Mouse (Mus musculus): ENCODE data around the gene Eps15l1. TPM values are rescaled to one million over a fixed set of nuclear protein-coding genes. Genes with fewer than 3 reads are reported as not detected.

Gene Eps15l1
- 10 to 100 TPM; 63.3 to 69.5 TPM for total RNA-seq (2021)
- long read RNA-seq, experiment 1, transcript Eps15l1-201 (24 exons, 3,129 nt): major isoform, 24 of 55 reads
- long read RNA-seq, experiment 1, partial matches to known transcripts: 10 of 55 reads
- long read RNA-seq, experiment 1, other reads (novel, unspliced or antisense): 20 of 55 reads
- long read RNA-seq, experiment 2, transcript Eps15l1-201 (24 exons, 3,129 nt): major isoform, 24 of 56 reads
- long read RNA-seq, experiment 2, partial matches to known transcripts: 3 of 56 reads
- long read RNA-seq, experiment 2, other reads (novel, unspliced or antisense): 26 of 56 reads

DNA sequence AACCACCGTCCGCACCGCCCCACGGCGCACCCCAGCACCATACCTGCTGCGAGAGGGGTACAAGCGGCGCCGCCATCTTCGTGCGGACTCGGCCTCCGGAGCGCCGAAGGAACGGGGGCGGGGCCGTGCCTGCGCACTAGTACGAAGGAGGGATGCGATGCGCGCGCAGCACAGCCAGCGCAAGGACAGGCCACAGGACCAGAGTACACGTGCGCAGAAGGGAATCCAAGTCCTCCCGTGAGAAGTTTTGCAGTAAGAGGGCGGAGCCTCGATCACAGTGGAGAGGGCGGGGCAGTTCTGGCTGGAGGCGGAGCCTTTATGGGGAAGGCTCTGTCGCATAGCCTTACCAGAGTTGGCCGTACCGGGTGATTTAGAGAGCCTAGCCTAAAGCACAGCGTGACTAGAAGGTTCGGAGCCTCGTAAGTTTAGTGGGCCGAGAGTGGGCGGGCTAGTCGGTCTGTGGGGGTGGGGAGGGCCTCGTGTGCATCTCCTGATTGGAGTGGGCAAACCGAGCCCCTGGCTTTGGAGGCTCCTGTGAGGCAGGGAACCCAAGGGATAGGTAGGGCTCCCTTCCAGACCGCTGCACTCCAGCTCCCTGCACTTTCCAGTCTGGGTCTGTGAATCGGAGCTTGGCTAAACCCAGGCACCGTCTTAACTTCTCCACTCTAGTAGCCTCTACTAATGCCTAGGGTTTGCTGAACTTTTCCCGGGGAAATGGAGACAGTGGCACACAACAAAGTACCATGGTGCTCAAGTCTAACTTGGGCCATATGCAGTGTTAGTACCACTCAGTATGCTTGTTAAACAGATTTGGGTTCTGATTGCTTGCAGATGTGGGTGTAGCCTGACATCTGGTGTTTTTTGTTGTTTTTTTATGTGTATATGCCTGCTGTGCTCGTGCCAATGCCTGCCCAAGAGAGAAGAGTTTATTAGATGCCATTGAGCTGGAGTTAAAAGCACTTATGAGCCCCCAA lies at the start of gene Eps15l1:
Gene Eps15l1 (minus strand): TSS at position 99 of the 974 bp plus-strand sequence.
- DNase-seq (ENCODE audit: low spot score in 2 of 2): peak; percentile 99
- intact Hi-C loops (cut with DNase I): no loop called here

DNA sequence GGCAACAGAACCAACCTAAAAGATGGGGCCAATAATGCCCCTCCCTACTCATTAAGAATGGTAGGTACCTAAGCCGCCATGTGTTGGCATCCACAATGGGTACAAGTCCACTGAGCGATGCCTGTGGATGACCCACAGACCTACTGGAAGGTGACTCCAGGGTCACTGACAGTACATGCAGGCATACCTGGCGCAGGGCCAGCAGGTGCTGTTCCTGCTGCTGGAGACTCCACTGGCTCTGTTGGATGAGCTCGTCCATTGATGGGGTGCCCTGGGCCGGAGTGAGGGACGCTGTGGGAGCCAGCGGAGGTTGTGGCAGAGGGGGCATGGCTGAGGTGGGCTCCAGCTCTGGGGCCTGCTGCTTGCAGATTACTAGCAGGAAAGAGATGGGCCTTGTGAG lies 49.4 kb upstream of the Eps15l1 start:
- intact Hi-C loops (cut with DNase I): no loop called here
- no peak for DNase-seq (ENCODE audit: low spot score in 2 of 2)

DNA sequence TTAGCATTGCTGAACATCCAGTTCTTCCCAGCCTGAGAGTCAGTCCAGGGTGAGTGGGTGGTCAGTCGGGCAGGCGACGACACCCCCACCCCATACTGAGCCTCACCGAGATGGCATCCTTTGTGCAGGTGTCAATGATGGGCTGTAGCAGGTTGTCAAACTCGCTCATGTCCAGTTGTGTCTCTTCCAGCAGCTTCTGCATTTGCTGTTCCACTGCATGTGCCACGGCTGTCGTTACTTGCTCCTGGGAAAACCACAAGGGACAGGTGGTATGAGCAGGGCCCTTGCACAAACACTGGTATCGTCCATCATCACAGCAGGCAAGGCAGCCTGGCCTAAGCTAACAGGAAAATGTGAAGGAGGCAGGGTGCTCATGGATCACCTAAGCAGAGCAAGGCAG lies 48.7 kb upstream of the Eps15l1 start:
- DNase-seq (ENCODE audit: low spot score in 2 of 2): no peak
- intact Hi-C loops (cut with DNase I): no loop called here

DNA sequence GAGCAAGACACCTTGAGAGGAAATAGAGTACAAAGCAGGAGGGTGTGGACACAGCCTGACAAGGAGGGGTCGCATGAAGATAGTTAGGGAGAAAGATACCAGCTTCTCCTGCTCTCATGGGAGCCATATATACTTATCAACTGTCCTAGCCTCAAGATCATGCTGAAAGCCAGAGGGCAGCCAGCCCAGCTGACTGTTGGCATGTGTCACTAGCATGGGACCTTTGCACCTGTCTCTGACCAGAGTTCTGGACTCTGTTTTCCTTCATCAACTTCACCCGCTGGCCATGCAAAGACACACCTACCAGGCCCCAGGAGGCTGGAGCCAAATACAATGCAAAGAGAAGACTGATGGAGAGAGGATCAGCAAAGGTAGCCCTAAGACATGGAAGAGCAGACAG lies 48.0 kb upstream of the Eps15l1 start:
- no peak for DNase-seq (ENCODE audit: low spot score in 2 of 2)

DNA sequence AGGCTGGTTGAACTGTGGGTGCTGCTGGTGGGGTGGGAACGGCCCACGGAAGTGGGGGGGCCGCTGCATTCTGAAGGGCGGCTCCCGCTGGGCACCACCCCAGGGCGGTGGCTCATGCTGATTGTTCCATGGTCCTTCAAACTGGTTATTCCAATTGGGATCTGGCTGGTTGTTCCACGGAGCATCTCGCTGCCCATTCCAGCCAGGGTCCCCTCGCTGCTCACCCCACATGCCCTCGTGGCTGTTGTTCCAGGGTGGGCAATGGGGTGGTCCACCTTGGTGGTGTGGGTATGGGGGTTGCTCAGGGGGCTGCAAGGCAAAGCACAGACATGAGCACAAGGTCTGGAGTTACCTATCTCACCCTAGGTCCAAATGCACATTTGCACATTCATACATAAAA lies 43.0 kb upstream of the Eps15l1 start:
- intact Hi-C loops (cut with DNase I): no loop called here
- DNase-seq (ENCODE audit: low spot score in 2 of 2): no peak

More for the DNA sequence above, 48.0 kb upstream of the Eps15l1 start:
- intact Hi-C loops (cut with DNase I): no loop called here

DNA sequence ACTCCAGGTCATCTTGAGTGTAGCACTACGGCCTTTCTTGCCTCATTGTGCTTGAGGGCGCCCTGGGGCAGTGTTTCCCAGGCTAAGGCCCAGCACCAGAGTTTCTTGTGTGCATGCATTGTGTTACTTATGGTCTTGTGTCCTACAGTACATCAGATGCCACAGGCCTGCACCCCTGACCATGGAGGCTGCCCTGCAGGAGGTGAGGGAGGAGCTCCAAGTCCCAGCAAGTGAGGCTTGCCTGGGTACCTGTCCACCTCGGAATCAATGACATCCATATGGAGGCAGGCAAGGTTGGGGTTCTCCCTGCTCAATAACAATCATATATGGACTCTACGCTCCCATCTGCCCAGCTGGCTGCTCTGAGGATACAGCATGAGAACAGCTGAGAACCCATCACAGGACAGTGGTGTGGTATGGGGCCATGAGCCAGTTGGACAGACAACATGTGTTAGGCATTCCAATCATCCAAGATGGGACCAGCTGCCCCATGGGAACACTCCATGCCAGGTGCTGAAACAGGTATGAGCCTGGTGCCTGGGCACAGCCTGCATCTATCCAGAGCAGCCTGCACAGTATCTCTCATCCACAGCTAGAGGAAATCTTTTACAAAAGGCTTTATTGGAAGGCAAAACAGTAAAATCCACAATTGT lies 38.7 kb upstream of the Eps15l1 start:
- no peak for DNase-seq (ENCODE audit: low spot score in 2 of 2)
- intact Hi-C loops (cut with DNase I): no loop called here

DNA sequence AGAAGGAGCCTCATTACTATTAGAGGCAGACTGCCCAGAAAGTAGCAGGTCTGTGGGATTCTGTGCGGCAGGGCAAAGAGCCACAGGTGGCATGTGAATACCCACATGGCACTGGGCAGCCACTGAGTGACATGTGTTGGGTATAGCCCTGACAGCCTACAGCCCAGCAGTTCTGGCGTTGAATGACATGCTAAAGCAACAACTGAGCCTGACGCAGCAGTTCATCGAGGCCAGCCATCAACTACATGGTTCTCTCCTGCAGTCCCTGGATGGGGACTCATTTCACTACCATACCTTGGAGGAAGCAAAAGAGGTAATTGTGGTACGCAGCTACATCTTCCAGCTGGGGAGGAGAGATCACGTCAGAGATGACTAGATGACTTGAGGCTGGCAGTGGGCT lies 37.2 kb upstream of the Eps15l1 start:
- DNase-seq (ENCODE audit: low spot score in 2 of 2): no peak
- intact Hi-C loops (cut with DNase I): no loop called here

DNA sequence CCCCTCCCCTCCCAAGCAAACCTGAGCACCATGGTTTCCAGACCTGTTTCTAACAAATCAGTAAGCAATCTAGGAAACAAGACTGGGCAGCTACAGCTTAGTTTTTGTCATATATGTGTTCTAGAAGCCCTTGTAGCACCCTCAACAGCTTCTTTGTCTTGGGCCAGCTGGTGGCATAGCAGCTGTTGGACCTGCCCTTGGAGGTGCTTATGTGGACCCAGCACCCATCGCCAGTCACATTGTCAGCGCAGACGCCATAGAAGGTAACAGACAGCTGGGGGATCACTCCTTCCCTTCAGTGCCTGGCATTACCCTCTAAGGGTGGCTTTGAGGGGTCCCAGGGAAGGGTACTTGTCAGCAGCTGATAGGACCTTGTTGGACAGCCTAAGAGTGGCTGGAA lies 36.5 kb upstream of the Eps15l1 start:
- intact Hi-C loops (cut with DNase I): no loop called here

DNA sequence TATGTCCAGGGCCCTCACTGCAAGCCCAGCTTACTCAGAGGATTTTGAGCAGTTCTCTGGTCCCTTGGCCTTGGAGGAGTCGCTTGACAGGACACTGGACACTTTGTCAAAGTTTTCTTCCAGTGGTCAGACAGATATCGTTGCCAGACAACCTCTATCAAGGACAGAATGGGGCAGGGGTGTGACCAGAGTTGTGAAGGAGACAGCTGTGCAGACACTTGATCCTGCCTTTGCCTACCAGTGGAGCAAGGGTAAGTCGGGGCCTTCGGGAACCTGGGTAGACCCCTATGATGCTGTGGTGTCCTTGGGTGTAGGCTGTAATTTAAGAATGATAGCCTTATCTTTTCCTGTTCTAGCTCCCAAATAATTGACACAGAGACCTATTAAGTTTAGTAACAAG lies 34.1 kb upstream of the Eps15l1 start:
- no peak for DNase-seq (ENCODE audit: low spot score in 2 of 2)
- intact Hi-C loops (cut with DNase I): no loop called here

More for the DNA sequence above, 36.5 kb upstream of the Eps15l1 start:
- no peak for DNase-seq (ENCODE audit: low spot score in 2 of 2)

DNA sequence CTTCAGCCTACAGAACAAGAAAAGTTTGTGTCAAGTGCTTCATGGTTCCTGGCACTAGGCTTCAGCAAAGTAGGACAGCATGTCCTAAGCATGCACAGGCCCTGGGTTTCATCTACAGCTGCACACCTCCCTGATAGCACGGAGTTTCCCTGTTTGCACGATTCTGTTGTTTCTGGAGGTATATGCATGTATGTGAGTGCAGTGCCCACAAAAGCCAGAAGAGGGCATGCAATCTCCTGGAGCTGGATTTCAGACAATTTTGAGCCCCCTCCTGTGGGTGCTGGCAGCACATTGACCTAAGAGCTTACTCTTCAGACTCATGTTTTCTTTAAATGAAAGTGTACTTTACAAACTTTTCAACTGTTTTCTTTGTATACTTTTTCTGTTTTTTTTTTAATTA lies 32.6 kb upstream of the Eps15l1 start:
- intact Hi-C loops (cut with DNase I): no loop called here
- no peak for DNase-seq (ENCODE audit: low spot score in 2 of 2)

DNA sequence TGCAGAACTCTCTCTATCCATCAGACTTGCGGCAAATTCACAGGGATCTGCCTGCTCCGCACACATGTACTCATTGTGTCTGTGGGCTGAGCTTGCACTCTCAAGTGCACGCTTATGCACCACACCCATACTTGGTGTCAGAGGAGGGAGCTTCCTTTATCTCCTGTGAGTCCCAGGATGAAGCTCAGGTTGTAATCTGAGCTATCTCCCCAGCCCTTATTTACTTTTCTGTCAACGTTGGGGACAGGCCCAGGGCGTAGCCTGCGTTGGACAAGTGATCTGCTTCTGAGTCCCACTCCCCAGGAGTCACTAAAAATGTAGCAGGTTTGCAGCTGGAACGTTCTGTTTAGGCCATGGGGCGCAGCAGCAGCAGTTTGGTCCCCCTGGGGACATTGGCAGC lies 30.3 kb upstream of the Eps15l1 start:
- no peak for DNase-seq (ENCODE audit: low spot score in 2 of 2)
- intact Hi-C loops (cut with DNase I): no loop called here

DNA sequence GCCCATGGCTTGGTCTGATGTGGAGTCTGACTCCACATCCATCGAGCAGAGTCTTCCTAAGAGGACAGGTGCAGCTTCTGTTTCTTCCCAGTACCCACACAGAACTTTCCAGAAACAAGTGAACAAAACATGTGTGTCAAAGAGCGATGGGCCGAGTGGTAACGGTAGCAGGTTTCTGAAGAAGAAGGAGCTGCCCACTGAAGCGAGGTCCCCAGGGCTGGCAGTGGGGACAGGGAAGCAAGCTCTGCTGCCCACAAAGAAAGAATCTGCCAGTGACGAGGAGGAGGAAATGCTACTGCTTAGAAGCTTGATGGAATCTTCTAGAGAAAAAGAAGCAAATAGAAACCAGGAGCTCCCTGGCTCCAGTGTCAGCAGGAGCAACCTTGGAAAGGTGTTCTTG lies 23.8 kb upstream of the Eps15l1 start:
- intact Hi-C loops (cut with DNase I): no loop called here

DNA sequence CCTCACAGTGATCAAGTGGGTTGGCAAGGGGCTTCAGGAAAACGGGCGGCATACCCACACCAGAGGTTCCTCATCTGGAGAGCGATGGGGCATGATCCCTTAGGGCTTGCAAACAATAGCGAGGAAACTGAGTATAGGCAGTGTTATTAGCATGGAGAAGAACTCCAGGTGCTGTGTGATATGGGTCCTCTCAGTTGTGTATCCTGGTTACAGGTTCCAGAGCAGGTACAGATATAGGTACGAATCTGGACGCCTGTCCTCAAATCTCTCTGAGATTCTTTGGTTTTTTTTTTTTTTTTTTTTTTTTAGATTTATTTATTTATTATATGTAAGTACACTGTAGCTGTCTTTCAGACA lies 22.7 kb upstream of the Eps15l1 start:
- no peak for DNase-seq (ENCODE audit: low spot score in 2 of 2)
- intact Hi-C loops (cut with DNase I): no loop called here

More for the DNA sequence above, 23.8 kb upstream of the Eps15l1 start:
- DNase-seq (ENCODE audit: low spot score in 2 of 2): no peak

DNA sequence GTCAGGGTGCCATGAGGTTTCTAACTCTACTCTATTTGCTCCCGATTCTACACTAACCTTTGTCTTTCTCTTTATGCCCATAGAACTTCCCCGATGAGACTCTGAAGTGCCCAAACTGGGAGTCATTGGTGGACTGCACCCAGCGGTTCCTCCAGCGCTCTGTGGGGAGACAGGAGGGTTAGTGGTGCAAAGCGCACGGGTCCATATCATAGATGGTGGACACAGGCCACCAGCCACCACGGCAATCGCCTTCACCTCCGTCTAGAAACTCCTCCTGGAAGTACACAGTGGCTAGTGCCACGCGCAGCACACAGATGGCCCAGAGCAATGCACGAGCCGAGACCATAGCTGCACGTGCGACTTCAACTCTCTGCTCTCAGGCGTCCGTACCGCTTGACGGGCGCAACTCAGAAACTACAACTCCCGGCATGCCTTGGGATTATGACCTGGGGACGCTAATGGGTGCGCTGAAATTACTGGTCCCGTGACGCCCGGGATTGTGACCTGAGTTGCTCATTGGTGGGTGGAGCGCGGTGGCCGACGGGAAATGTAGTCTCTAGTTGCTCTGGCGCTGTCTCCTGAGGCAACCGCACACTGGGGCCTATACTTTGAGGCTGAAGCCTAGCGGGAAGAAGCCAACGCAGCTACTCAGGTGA lies 22.2 kb upstream of the Eps15l1 start, which contains the start of the genes Calr3 and 1700030K09Rik:
Gene Calr3 (minus strand): TSS at position 533 of the 656 bp plus-strand sequence.
Gene 1700030K09Rik (plus strand): TSS at position 543 of the 656 bp plus-strand sequence.
- DNase-seq (ENCODE audit: low spot score in 2 of 2): peak; percentile 99
- intact Hi-C loops (cut with DNase I): no loop called here

DNA sequence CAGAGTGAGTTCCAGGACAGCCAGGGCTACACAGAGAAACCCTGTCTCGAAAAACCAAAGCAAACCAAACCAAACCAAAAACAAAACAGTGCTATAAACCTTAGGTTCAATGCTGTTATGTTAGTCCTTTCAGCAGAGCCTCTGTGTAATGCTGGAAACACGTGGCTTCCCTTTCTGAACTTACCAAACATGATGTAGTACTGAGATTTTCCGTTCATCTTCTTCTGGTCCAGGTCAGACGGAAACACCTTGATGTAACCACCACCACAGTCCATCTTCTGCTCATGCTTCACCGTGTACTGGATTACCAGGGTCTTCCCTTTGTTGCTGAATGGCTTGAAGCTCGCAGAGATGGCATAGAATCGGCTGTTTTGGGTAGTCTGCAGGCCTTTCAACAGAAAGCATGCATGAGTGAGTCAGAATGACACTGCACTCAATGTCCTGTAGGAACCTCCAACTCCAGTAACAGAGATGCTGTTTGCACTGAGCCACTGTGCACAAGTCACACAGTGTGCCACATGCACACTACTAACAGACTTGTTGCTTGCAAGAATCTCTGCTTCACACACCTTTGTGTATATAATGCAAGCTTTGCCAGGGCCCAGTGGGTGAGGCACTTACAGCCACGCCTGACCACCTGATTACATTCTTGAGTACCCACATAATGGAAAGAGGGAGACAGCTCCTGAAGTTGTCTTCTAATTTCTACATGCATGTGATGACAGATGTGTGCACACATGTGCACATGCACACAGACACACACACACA lies 17.2 kb upstream of the Eps15l1 start:
- no peak for DNase-seq (ENCODE audit: low spot score in 2 of 2)
- intact Hi-C loops (cut with DNase I): no loop called here

DNA sequence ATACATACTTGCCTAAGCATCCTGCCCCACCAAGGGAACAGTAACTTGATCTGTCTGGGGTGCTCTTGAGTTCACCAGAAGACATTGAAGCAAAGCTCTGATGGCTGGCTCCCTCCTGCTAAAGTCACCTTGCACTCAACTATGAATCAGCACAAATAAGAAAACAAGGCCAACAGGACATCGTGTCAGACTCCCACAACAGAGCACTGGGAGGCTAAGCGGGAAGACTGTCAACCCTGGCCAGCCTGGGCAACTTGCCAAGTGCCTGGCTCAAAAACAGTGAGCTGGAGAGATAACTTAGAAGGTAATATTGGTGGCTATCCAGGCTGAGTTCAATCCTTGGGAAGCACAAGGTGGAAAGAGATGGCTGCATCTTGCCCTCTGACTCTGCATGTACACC lies 13.7 kb upstream of the Eps15l1 start:
- no peak for DNase-seq (ENCODE audit: low spot score in 2 of 2)
- intact Hi-C loops (cut with DNase I): no loop called here

DNA sequence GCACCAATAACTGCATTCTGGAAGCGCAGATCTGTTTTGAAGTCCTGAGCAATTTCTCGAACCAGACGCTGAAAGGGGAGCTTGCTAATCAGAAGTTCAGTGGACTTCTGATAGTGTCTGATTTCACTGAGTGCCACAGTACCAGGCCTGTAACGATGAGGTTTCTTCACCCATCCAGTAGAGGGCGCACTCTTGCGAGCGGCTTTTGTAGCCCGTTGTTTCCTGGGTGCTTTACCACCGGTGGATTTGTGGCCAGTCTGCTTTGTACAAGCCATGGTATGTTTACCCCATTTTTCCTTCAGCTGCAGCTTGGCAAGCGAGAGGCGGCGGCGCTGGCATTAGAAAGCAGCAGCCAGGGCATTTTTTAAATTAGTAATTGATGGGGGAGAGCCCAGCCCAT lies 8.4 kb upstream of the Eps15l1 start:
- intact Hi-C loops (cut with DNase I): no loop called here
- DNase-seq (ENCODE audit: low spot score in 2 of 2): no peak

DNA sequence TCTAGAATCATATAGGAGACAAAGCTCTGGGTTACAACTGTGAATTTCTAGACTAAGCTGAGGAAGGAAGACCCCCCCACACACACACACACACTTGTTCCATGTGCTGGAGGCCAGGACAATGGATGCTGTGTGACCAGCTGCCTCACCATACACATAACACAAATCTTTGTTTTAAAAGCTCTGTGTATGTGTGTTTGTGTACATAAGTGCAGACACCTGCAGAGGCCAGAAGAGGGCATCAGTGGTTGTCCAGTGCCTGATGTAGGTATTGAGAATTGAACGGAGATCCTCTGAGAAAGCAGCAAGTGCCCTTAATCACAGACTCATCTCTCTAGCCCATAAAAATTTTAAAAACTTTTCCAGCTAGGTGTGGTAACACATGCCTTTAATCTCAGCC lies 1.7 kb upstream of the Eps15l1 start:
- intact Hi-C loops (cut with DNase I): no loop called here

More for the DNA sequence above, 1.7 kb upstream of the Eps15l1 start:
- no peak for DNase-seq (ENCODE audit: low spot score in 2 of 2)

All from left cerebral cortex, postnatal 14 days (tissue).